Mouse (Mus musculus) heart, embryonic 10.5 days (tissue): ENCODE results near the gene Slain1. TPM values are rescaled to one million over a fixed set of nuclear protein-coding genes. Genes with fewer than 3 reads are reported as not detected.

Experiments used
- DNase-seq: peaks from one replicate; pipeline ENCODE4 v3.0.0-alpha.2; 2017; ENCODE audit warnings: low spot score
- H3K27ac ChIP-seq: fragments of 300-500 bp; sonication (generic); 2 replicates; pipeline ENCODE4 v1.5.1; 2016; ENCODE audit warnings: mild to moderate bottlenecking
- H3K27me3 ChIP-seq: fragments of 300-500 bp; sonication (generic); 2 replicates; pipeline ENCODE4 v1.6.1; 2016; ENCODE audit warnings: mild to moderate bottlenecking; ENCODE audit not compliant: poor library complexity, insufficient read depth, severe bottlenecking
- H3K36me3 ChIP-seq: fragments of 300-500 bp; sonication (generic); 2 replicates; pipeline ENCODE4 v1.6.1; 2016; ENCODE audit warnings: mild to moderate bottlenecking, moderate library complexity
- H3K4me1 ChIP-seq: fragments of 300-500 bp; sonication (generic); 2 replicates; pipeline ENCODE4 v1.6.1; 2016; ENCODE audit warnings: mild to moderate bottlenecking
- H3K4me3 ChIP-seq: fragments of 300-500 bp; sonication (generic); 2 replicates; pipeline ENCODE4 v1.5.1; 2016; ENCODE audit warnings: mild to moderate bottlenecking, moderate library complexity
- H3K9me3 ChIP-seq: fragments of 300-500 bp; sonication (generic); 2 replicates; pipeline ENCODE4 v1.6.1; 2016; ENCODE audit warnings: mild to moderate bottlenecking, moderate library complexity
- WGBS: fragments of 180-500 bp; shearing (Covaris S2); methylation state at CpG from one replicate; pipeline ENCODE4 v1.1.7; 2016; 5-methylcytosine and 5-hydroxymethylcytosine counted together
- polyA plus RNA-seq: library from polyadenylated mRNA; unstranded; fragments of >200 nt; fragmentation: Nextera tagmentation; extraction: Ambion mirVana; gene quantifications from 2 replicates; pipeline ENCODE4 v1.2.1, GENCODE M21; 2016

Gene Slain1
- polyA plus RNA-seq, 1 experiment from 2014 or later, result 1.0 TPM

- Histone ChIP-seq H3K4me3 (no peak overlapping the region), H3K27me3 (peaks cover 43% of the 10 kb centered on the region), H3K27ac (no peak overlapping the region), H3K36me3 (no peaks in the 10 kb centered on the region), H3K4me1 (peaks cover 14% of the 10 kb centered on the region), H3K9me3 (no peaks in the 10 kb centered on the region)
- WGBS, result 78% methylated on average over 9 of the region's 9 CpGs
- DNase-seq, result no peak
Measured at GRCm38 (mm10) chr14:103682633-103683390, 32.8 kb downstream of the Slain1 start.

GRCm38 (mm10) chr14:103686994-103687393 is 37.0 kb downstream of the Slain1 start:
- H3K4me3 ChIP-seq, result no peak overlapping the region
- peaks cover 21% of the 10 kb centered on the region for H3K27me3 ChIP-seq
- no peak for DNase-seq
- H3K9me3 ChIP-seq, result no peaks in the 10 kb centered on the region
- WGBS, result 86% methylated on average over 2 of the region's 2 CpGs
- no peak overlapping the region for H3K27ac ChIP-seq
- H3K36me3 ChIP-seq, result no peaks in the 10 kb centered on the region
- H3K4me1 ChIP-seq, result no peaks in the 10 kb centered on the region

GRCm38 (mm10) chr14:103694295-103694694 is 44.3 kb downstream of the Slain1 start:
- H3K27me3 ChIP-seq, result no peaks in the 10 kb centered on the region; the same call in 1 of the 2 replicates
- H3K27ac ChIP-seq, result no peak overlapping the region
- no peaks in the 10 kb centered on the region for H3K36me3 ChIP-seq
- DNase-seq, result no peak
- 34% methylated on average over 1 of the region's 1 CpGs for WGBS
- no peaks in the 10 kb centered on the region for H3K9me3 ChIP-seq
- no peak overlapping the region for H3K4me3 ChIP-seq
- no peaks in the 10 kb centered on the region for H3K4me1 ChIP-seq

GRCm38 (mm10) chr14:103695620-103696019 is 45.6 kb downstream of the Slain1 start:
- Histone ChIP-seq H3K4me3 (no peak overlapping the region), H3K36me3 (no peaks in the 10 kb centered on the region), H3K27ac (no peak overlapping the region), H3K4me1 (no peaks in the 10 kb centered on the region), H3K9me3 (no peaks in the 10 kb centered on the region), H3K27me3 (no peaks in the 10 kb centered on the region)
- no peak for DNase-seq
- WGBS, result 66% methylated on average over 3 of the region's 3 CpGs

GRCm38 (mm10) chr14:103697101-103697500 is 47.1 kb downstream of the Slain1 start:
- no peak for DNase-seq
- Histone ChIP-seq H3K4me3 (no peak overlapping the region), H3K4me1 (no peaks in the 10 kb centered on the region), H3K36me3 (no peaks in the 10 kb centered on the region), H3K9me3 (no peaks in the 10 kb centered on the region), H3K27me3 (no peaks in the 10 kb centered on the region), H3K27ac (no peak overlapping the region)
- WGBS, result 79% methylated on average over 7 of the region's 7 CpGs

- Histone ChIP-seq H3K27ac (no peak overlapping the region), H3K4me1 (no peaks in the 10 kb centered on the region), H3K4me3 (no peak overlapping the region), H3K27me3 (no peaks in the 10 kb centered on the region), H3K36me3 (no peaks in the 10 kb centered on the region), H3K9me3 (no peaks in the 10 kb centered on the region)
- 95% methylated on average over 6 of the region's 6 CpGs for WGBS
- DNase-seq, result no peak
Measured at GRCm38 (mm10) chr14:103699308-103699707, 49.3 kb downstream of the Slain1 start.

- 90% methylated on average over 18 of the region's 18 CpGs for WGBS
Measured at GRCm38 (mm10) chr14:103702516-103702915, 52.5 kb downstream of the Slain1 start.

GRCm38 (mm10) chr14:103704771-103705170 is 54.7 kb downstream of the Slain1 start:
- Histone ChIP-seq H3K4me3 (no peak overlapping the region), H3K27ac (no peak overlapping the region), H3K36me3 (no peaks in the 10 kb centered on the region), H3K9me3 (no peaks in the 10 kb centered on the region), H3K27me3 (no peaks in the 10 kb centered on the region), H3K4me1 (no peaks in the 10 kb centered on the region)
- no peak for DNase-seq
- 66% methylated on average over 13 of the region's 13 CpGs for WGBS

More at GRCm38 (mm10) chr14:103702516-103702915, 52.5 kb downstream of the Slain1 start:
- no peak for DNase-seq
- Histone ChIP-seq H3K4me1 (no peaks in the 10 kb centered on the region), H3K4me3 (no peak overlapping the region), H3K36me3 (no peaks in the 10 kb centered on the region), H3K27ac (no peak overlapping the region), H3K9me3 (no peaks in the 10 kb centered on the region), H3K27me3 (no peaks in the 10 kb centered on the region)

GRCm38 (mm10) chr14:103706347-103706746 is 56.3 kb downstream of the Slain1 start:
- no peaks in the 10 kb centered on the region for H3K36me3 ChIP-seq
- no peaks in the 10 kb centered on the region for H3K27me3 ChIP-seq
- no peak for DNase-seq
- H3K27ac ChIP-seq, result no peak overlapping the region
- H3K4me1 ChIP-seq, result no peaks in the 10 kb centered on the region
- no peak overlapping the region for H3K4me3 ChIP-seq
- H3K9me3 ChIP-seq, result no peaks in the 10 kb centered on the region
- WGBS, result 73% methylated on average over 6 of the region's 6 CpGs

- 75% methylated on average over 2 of the region's 2 CpGs for WGBS
- Histone ChIP-seq H3K27me3 (no peaks in the 10 kb centered on the region), H3K27ac (no peak overlapping the region), H3K36me3 (no peaks in the 10 kb centered on the region), H3K9me3 (no peaks in the 10 kb centered on the region), H3K4me3 (no peak overlapping the region), H3K4me1 (no peaks in the 10 kb centered on the region)
- DNase-seq, result no peak
Measured at GRCm38 (mm10) chr14:103708601-103709000, 58.6 kb downstream of the Slain1 start.

- Histone ChIP-seq H3K27me3 (no peaks in the 10 kb centered on the region), H3K4me3 (no peak overlapping the region), H3K4me1 (no peaks in the 10 kb centered on the region), H3K36me3 (no peaks in the 10 kb centered on the region), H3K9me3 (no peaks in the 10 kb centered on the region), H3K27ac (no peak overlapping the region)
- DNase-seq, result no peak
- 92% methylated on average over 11 of the region's 11 CpGs for WGBS
Measured at GRCm38 (mm10) chr14:103709261-103709660, 59.2 kb downstream of the Slain1 start.

GRCm38 (mm10) chr14:103712986-103713385 is 63.0 kb downstream of the Slain1 start:
- no peak overlapping the region for H3K4me3 ChIP-seq
- WGBS, result 81% methylated on average over 5 of the region's 5 CpGs
- no peaks in the 10 kb centered on the region for H3K4me1 ChIP-seq
- H3K27me3 ChIP-seq, result no peaks in the 10 kb centered on the region
- H3K9me3 ChIP-seq, result no peaks in the 10 kb centered on the region
- no peak for DNase-seq
- no peaks in the 10 kb centered on the region for H3K36me3 ChIP-seq
- no peak overlapping the region for H3K27ac ChIP-seq

- no peaks in the 10 kb centered on the region for H3K36me3 ChIP-seq
- no peak for DNase-seq
- no peak overlapping the region for H3K27ac ChIP-seq
- 44% methylated on average over 5 of the region's 5 CpGs for WGBS
- no peaks in the 10 kb centered on the region for H3K4me1 ChIP-seq
- no peaks in the 10 kb centered on the region for H3K9me3 ChIP-seq
- H3K4me3 ChIP-seq, result no peak overlapping the region
- no peaks in the 10 kb centered on the region for H3K27me3 ChIP-seq
Measured at GRCm38 (mm10) chr14:103717516-103717915, 67.5 kb downstream of the Slain1 start.

GRCm38 (mm10) chr14:103717979-103718378 is 68.0 kb downstream of the Slain1 start:
- DNase-seq, result no peak
- no peaks in the 10 kb centered on the region for H3K9me3 ChIP-seq
- no peaks in the 10 kb centered on the region for H3K27me3 ChIP-seq
- H3K4me1 ChIP-seq, result no peaks in the 10 kb centered on the region
- no peak overlapping the region for H3K27ac ChIP-seq
- WGBS, result 70% methylated on average over 5 of the region's 5 CpGs
- no peak overlapping the region for H3K4me3 ChIP-seq
- no peaks in the 10 kb centered on the region for H3K36me3 ChIP-seq
